In the genomic region with DNA sequence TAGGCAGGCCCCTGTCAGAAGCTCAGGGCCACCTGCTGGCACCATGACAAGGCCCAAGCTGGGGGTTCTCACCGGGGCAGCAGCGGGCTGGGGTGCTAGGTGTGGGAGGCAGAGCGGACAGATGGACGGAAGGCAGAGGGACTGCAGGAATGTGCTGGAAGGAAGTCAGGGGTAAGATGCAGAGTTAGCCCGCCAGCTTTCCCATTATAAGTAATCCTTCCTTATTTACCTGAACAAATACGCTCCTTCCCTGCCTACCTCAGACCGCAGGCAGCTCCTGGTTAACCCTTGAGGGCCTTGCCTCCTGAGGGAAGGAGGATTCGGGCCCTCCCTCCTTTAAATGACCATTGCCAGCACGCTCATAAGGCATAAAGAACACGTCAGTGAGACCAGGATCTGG, we compare ENCODE assay signal across 20 mouse cellular contexts. TPM values are rescaled to one million over a fixed set of nuclear protein-coding genes. Genes with fewer than 3 reads are reported as not detected.
DNase-seq lines count a peak whose midpoint lies in the region; ATAC-seq and TF ChIP-seq lines count a peak whose summit lies in the region.
"Had no signal": no experiment of that assay in that cellular context is flagged by ENCODE, and none has a peak within 500 bp of the region (broad histone marks: within the 10 kb centered on the region; RNA-seq: fewer than 3 reads in every experiment).

A gene (minus strand): TSS at position 186 of the 400 bp plus-strand sequence.

- H3K4me1 ChIP-seq in lung, adult 2 months (ENCODE audit: control insufficient read depth, insufficient read depth, low read length) = no peaks in the 10 kb centered on the region
- H3K4me1 ChIP-seq in embryonic facial prominence, embryonic 10.5 days = peaks cover 37% of the 10 kb centered on the region
- H3K4me1 ChIP-seq in intestine, embryonic 16.5 days (ENCODE audit: control insufficient read depth, insufficient read depth, low read length) = peaks cover 17% of the 10 kb centered on the region; the same call in 1 of the 2 replicates
- H3K4me1 ChIP-seq in small intestine, adult 2 months (ENCODE audit: control insufficient read depth, insufficient read depth, insufficient read length, low read length) = no peaks in the 10 kb centered on the region
- peaks cover 13% of the 10 kb centered on the region for H3K4me1 ChIP-seq in neural tube, embryonic 15.5 days

- H3K4me3 ChIP-seq in lung, adult 2 months (replicated peaks; ENCODE audit: extremely low read depth, low read depth, low read length) = peak within 1 kb of the TSS; percentile 29
- no peak within 1 kb of the TSS for H3K4me3 ChIP-seq in embryonic facial prominence, embryonic 10.5 days
- H3K4me3 ChIP-seq in intestine, embryonic 16.5 days (ENCODE audit: low read length) = peak within 1 kb of the TSS; percentile 26
- H3K4me3 ChIP-seq in small intestine, adult 2 months (ENCODE audit: low read depth, low read length) = peak within 1 kb of the TSS; percentile 55
- H3K4me3 ChIP-seq in neural tube, embryonic 15.5 days (replicated peaks) = no peak within 1 kb of the TSS
- H3K4me3 ChIP-seq: embryonic facial prominence, embryonic 15.5 days; hindbrain, embryonic 15.5 days; myocyte had no signal

- no peak within 1 kb of the TSS for H3K4me2 ChIP-seq in intestine, embryonic 16.5 days (ENCODE audit: low read depth, low read length)
- H3K4me2 ChIP-seq in neural tube, embryonic 15.5 days = no peak within 1 kb of the TSS
- H3K4me2 ChIP-seq: embryonic facial prominence, embryonic 15.5 days; hindbrain, embryonic 15.5 days; liver, embryonic 11.5 days had no signal

- H3K9ac ChIP-seq in intestine, embryonic 16.5 days (ENCODE audit: low read depth, low read length) = peak within 1 kb of the TSS; percentile 44; the same call in 1 of the 2 replicates
- no peak within 1 kb of the TSS for H3K9ac ChIP-seq in neural tube, embryonic 15.5 days (replicated peaks)
- H3K9ac ChIP-seq: embryonic facial prominence, embryonic 15.5 days; hindbrain, embryonic 15.5 days; liver, postnatal 0 days had no signal

- 0 out of 2 replicates have a peak within 1 kb of the TSS, but pooled peaks have one; percentile 12 for H3K27ac ChIP-seq in embryonic facial prominence, embryonic 10.5 days (replicated peaks)
- no peak within 1 kb of the TSS for H3K27ac ChIP-seq in intestine, embryonic 16.5 days (ENCODE audit: low read length)
- H3K27ac ChIP-seq in small intestine, adult 2 months (ENCODE audit: insufficient read depth, low read depth, low read length) = peak within 1 kb of the TSS; percentile 31
- no peak within 1 kb of the TSS for H3K27ac ChIP-seq in neural tube, embryonic 15.5 days (replicated peaks)
- H3K27ac ChIP-seq: embryonic facial prominence, embryonic 15.5 days; hindbrain, embryonic 15.5 days had no signal

- no peak for TF ChIP-seq CTCF in lung, adult 2 months (IDR thresholded peaks at IDR 0.05; ENCODE audit: insufficient read depth, low read length)
- TF ChIP-seq CTCF in small intestine, adult 2 months (IDR thresholded peaks at IDR 0.05; ENCODE audit: extremely low read depth, insufficient read length, insufficient replicate concordance, low read depth, low read length) = no peak

- peak; percentile 28 for DNase-seq in lung, adult 2 months
- DNase-seq in lung, postnatal 10 days = no peak
- DNase-seq in embryonic facial prominence, embryonic 10.5 days (ENCODE audit: low spot score) = no peak
- DNase-seq in ovary, adult 18-20 months (ENCODE audit: low spot score) = no peak
- no peak for DNase-seq in natural killer cell, adult 2 months (ENCODE audit: low spot score in 2 of 2)
- DNase-seq: adrenal gland, postnatal 36 days; cerebellum, adult 9-10 months; kidney, adult 11 months; kidney, postnatal 4 days; liver, postnatal 0 days; thymus, postnatal 25 days had no signal

- H3K36me3 ChIP-seq in embryonic facial prominence, embryonic 10.5 days (replicated peaks) = no peaks in the 10 kb centered on the region
- H3K36me3 ChIP-seq in intestine, embryonic 16.5 days (ENCODE audit: control insufficient read depth, insufficient read depth, low read length) = no peaks in the 10 kb centered on the region
- no peaks in the 10 kb centered on the region for H3K36me3 ChIP-seq in small intestine, adult 2 months (ENCODE audit: control insufficient read depth, insufficient read depth, low read length)
- no peaks in the 10 kb centered on the region for H3K36me3 ChIP-seq in neural tube, embryonic 15.5 days
- H3K36me3 ChIP-seq: embryonic facial prominence, embryonic 15.5 days; hindbrain, embryonic 15.5 days had no signal

- H3K27me3 ChIP-seq in embryonic facial prominence, embryonic 10.5 days (replicated peaks; ENCODE audit: low read depth, poor library complexity, severe bottlenecking) = peaks cover 6% of the 10 kb centered on the region
- no peaks in the 10 kb centered on the region for H3K27me3 ChIP-seq in intestine, embryonic 16.5 days (replicated peaks; ENCODE audit: control insufficient read depth, insufficient read depth, low read length)
- peaks cover 3% of the 10 kb centered on the region; the same call in 1 of the 2 replicates for H3K27me3 ChIP-seq in small intestine, adult 2 months (ENCODE audit: control insufficient read depth, insufficient read depth, low read length)
- no peaks in the 10 kb centered on the region for H3K27me3 ChIP-seq in neural tube, embryonic 15.5 days (replicated peaks)
- H3K27me3 ChIP-seq: embryonic facial prominence, embryonic 15.5 days; hindbrain, embryonic 15.5 days had no signal

- ATAC-seq in intestine, embryonic 16.5 days = no peak
- ATAC-seq in neural tube, embryonic 15.5 days (ENCODE audit: low FRiP score) = no peak
- ATAC-seq: liver, postnatal 0 days; midbrain, embryonic 16.5 days; Patski had no signal

- 57% methylated on average over 10 of the region's 10 CpGs for WGBS in lung, adult 2 months
- 79% methylated on average over 10 of the region's 10 CpGs for WGBS in embryonic facial prominence, embryonic 10.5 days
- 60% methylated on average over 10 of the region's 10 CpGs for WGBS in intestine, embryonic 16.5 days
- WGBS in small intestine, adult 2 months = 53% methylated on average over 10 of the region's 10 CpGs
- 87% methylated on average over 10 of the region's 10 CpGs for WGBS in neural tube, embryonic 15.5 days

- H3K9me3 ChIP-seq in embryonic facial prominence, embryonic 10.5 days = peaks cover 8% of the 10 kb centered on the region; the same call in 1 of the 2 replicates
- no peaks in the 10 kb centered on the region for H3K9me3 ChIP-seq in intestine, embryonic 16.5 days (ENCODE audit: control insufficient read depth, low read length)
- no peaks in the 10 kb centered on the region for H3K9me3 ChIP-seq in neural tube, embryonic 15.5 days (replicated peaks)
- H3K9me3 ChIP-seq: embryonic facial prominence, embryonic 15.5 days; hindbrain, embryonic 15.5 days had no signal

- TF ChIP-seq POLR2A in lung, adult 2 months (IDR thresholded peaks at IDR 0.05; ENCODE audit: borderline replicate concordance, extremely low read depth, low read depth, low read length) = no peak
- no peak for TF ChIP-seq POLR2A in small intestine, adult 2 months (IDR thresholded peaks at IDR 0.05; ENCODE audit: low read depth, low read length)

RNA-seq across cellular contexts. Expression of the gene that starts here (rescaled TPM):
- 4.4 and 6.9 TPM in 2 replicates for polyA plus RNA-seq in lung, adult 2 months (2012; rRNA removed)
- polyA plus RNA-seq in embryonic facial prominence, embryonic 10.5 days (2016; fragmentation: Nextera tagmentation; extraction: Ambion mirVana) = 0.15 and 0.43 TPM in 2 replicates
- 20.0 and 21.9 TPM in 2 replicates for polyA plus RNA-seq in intestine, embryonic 16.5 days (2015; fragmentation: Nextera tagmentation; extraction: Ambion mirVana)
- 43.8 and 57.5 TPM in 2 replicates for polyA plus RNA-seq in small intestine, adult 2 months (2012; rRNA removed)
- polyA plus RNA-seq in neural tube, embryonic 15.5 days (2015; fragmentation: Nextera tagmentation; extraction: Ambion mirVana) = 0.92 and 1.9 TPM in 2 replicates
- polyA plus RNA-seq: liver, embryonic 11.5 days; liver, postnatal 0 days; Patski had no signal

Comparison
In these comparisons a context has a peak if more than half of its experiments do, and no peak if none do; other contexts are left out.
1. H3K4me3 ChIP-seq: peak in lung, adult 2 months (single experiment), intestine, embryonic 16.5 days (single experiment) and small intestine, adult 2 months (single experiment); none in embryonic facial prominence, embryonic 10.5 days (single experiment) and neural tube, embryonic 15.5 days (single experiment).
2. H3K27ac ChIP-seq: peak in embryonic facial prominence, embryonic 10.5 days (single experiment) and small intestine, adult 2 months (single experiment); none in intestine, embryonic 16.5 days (single experiment) and neural tube, embryonic 15.5 days (single experiment).